In genomic region chr2:79428569-79429104, GRCm38 (mm10) we compare ENCODE assay signal across 8 mouse cellular contexts. TPM values are rescaled to one million over a fixed set of nuclear protein-coding genes. Genes with fewer than 3 reads are reported as not detected.
DNase-seq lines count a peak whose midpoint lies in the region; ATAC-seq lines count a peak whose summit lies in the region.

No protein-coding gene starts in this region.

- peaks cover 8% of the 10 kb centered on the region for H3K4me1 ChIP-seq in megakaryocyte, embryonic 14.5 days
- peaks cover 3% of the 10 kb centered on the region; the same call in 1 of the 2 replicates for H3K4me1 ChIP-seq in stomach, embryonic 15.5 days

- H3K27ac ChIP-seq in stomach, embryonic 15.5 days = no peak overlapping the region

- peak overlapping the region; percentile 91 for H3K4me3 ChIP-seq in megakaryocyte, embryonic 14.5 days (replicated peaks)
- H3K4me3 ChIP-seq in stomach, embryonic 15.5 days (replicated peaks) = peak overlapping the region; percentile 42

- under 1% methylated on average over 35 of the region's 35 CpGs for WGBS in stomach, embryonic 15.5 days

- H3K9me3 ChIP-seq in megakaryocyte, embryonic 14.5 days = no peaks in the 10 kb centered on the region
- no peaks in the 10 kb centered on the region for H3K9me3 ChIP-seq in stomach, embryonic 15.5 days

- ATAC-seq in common myeloid progenitor, adult 5-6 weeks (replicated peaks; ENCODE audit: low read depth, poor library complexity, severe bottlenecking) = peak; percentile 78
- no peak; the same call in 1 of the 2 replicates for ATAC-seq in stomach, embryonic 15.5 days (ENCODE audit: insufficient read depth, low FRiP score, low read depth)

- peak; percentile 32 to 39 for DNase-seq in lung, adult 18-20 months
- no peak for DNase-seq in lung, postnatal 14 days
- DNase-seq in heart, adult 9 months (ENCODE audit: low spot score in 2 of 2) = peak; percentile 22 to 45
- peak; percentile 26 for DNase-seq in kidney, postnatal 10 days
- DNase-seq in thymus, postnatal 36 days = no peak

- peak overlapping the region; percentile 81 for H3K4me2 ChIP-seq in stomach, embryonic 15.5 days

- H3K36me3 ChIP-seq in megakaryocyte, embryonic 14.5 days (replicated peaks; ENCODE audit: low read length) = no peaks in the 10 kb centered on the region
- H3K36me3 ChIP-seq in stomach, embryonic 15.5 days = no peaks in the 10 kb centered on the region

- no peak overlapping the region for H3K9ac ChIP-seq in stomach, embryonic 15.5 days

- H3K27me3 ChIP-seq in megakaryocyte, embryonic 14.5 days (replicated peaks) = peaks cover 30% of the 10 kb centered on the region
- H3K27me3 ChIP-seq in stomach, embryonic 15.5 days (replicated peaks) = 0 out of 2 replicates have a peak, but pooled peaks cover 5% of the 10 kb centered on the region

RNA-seq across cellular contexts. Expression of gene Neurod1, which starts 27.9 kb away (rescaled TPM):
- total RNA-seq in common myeloid progenitor, adult 5-6 weeks (2017) = not detected in 2 replicates
- not detected in 2 replicates for polyA plus RNA-seq in megakaryocyte, embryonic 14.5 days (2012; ENCODE audit: insufficient read depth, low replicate concordance)
- polyA plus RNA-seq in stomach, embryonic 15.5 days (2015; fragmentation: Nextera tagmentation; extraction: Ambion mirVana) = 2.2 and 3.3 TPM in 2 replicates

RNA-seq across cellular contexts. Expression of gene Cerkl, which starts 27.9 kb away (rescaled TPM):
- 6.3 and 10.5 TPM in 2 replicates for total RNA-seq in common myeloid progenitor, adult 5-6 weeks (2017)
- polyA plus RNA-seq in megakaryocyte, embryonic 14.5 days (2012; ENCODE audit: insufficient read depth, low replicate concordance) = not detected in 2 replicates
- polyA plus RNA-seq in stomach, embryonic 15.5 days (2015; fragmentation: Nextera tagmentation; extraction: Ambion mirVana) = 0.53 and 1.3 TPM in 2 replicates

Comparison
In these comparisons a context has a peak if more than half of its experiments do, and no peak if none do; other contexts are left out.
1. DNase-seq: peak in lung, adult 18-20 months (2 of 2), heart, adult 9 months (2 of 2) and kidney, postnatal 10 days (single experiment); none in lung, postnatal 14 days (single experiment) and thymus, postnatal 36 days (0 of 2).